Mouse (Mus musculus) liver, embryonic 16.5 days (tissue): Measurements from ENCODE around the gene Gpr155. TPM values are rescaled to one million over a fixed set of nuclear protein-coding genes. Genes with fewer than 3 reads are reported as not detected.

Experiments used
- ATAC-seq: fragments of 200-750 bp; cut with Nextera tagmentation; 2 replicates; pipeline ENCODE4 v1.8.0; 2017; ENCODE audit warnings: low read depth, mild to moderate bottlenecking, moderate number of reproducible peaks, moderate library complexity
- H3K27ac ChIP-seq: fragments of 300-500 bp; sonication (generic); 2 replicates; pipeline ENCODE4 v1.5.1; 2014; ENCODE audit warnings: mild to moderate bottlenecking, low read length
- H3K27me3 ChIP-seq: fragments of 300-500 bp; sonication (generic); 2 replicates; pipeline ENCODE4 v1.6.1; 2014; ENCODE audit warnings: low read depth, low read length, mixed read lengths; ENCODE audit not compliant: control insufficient read depth, insufficient read depth
- H3K36me3 ChIP-seq: fragments of 300-500 bp; sonication (generic); 2 replicates; pipeline ENCODE4 v1.6.1; 2014; ENCODE audit warnings: mild to moderate bottlenecking; ENCODE audit not compliant: control insufficient read depth, insufficient read depth
- H3K4me1 ChIP-seq: fragments of 300-500 bp; sonication (generic); 2 replicates; pipeline ENCODE4 v1.6.1; 2014; ENCODE audit warnings: low read depth, low read length, mixed read lengths; ENCODE audit not compliant: control insufficient read depth
- H3K4me2 ChIP-seq: fragments of 300-500 bp; sonication (generic); 2 replicates; pipeline ENCODE4 v1.6.1; 2014; ENCODE audit warnings: low read depth, low read length, mixed read lengths
- H3K4me3 ChIP-seq: fragments of 300-500 bp; sonication (generic); 2 replicates; pipeline ENCODE4 v1.5.1; 2014; ENCODE audit warnings: low read depth, mild to moderate bottlenecking, low read length
- H3K9ac ChIP-seq: fragments of 300-500 bp; sonication (generic); 2 replicates; pipeline ENCODE4 v1.6.1; 2014; ENCODE audit warnings: low read depth, low read length
- H3K9me3 ChIP-seq: fragments of 300-500 bp; sonication (generic); replicated peaks from 2 replicates; pipeline ENCODE4 v1.6.1; 2016; ENCODE audit warnings: low read length; ENCODE audit not compliant: control insufficient read depth
- WGBS: fragments of 180-500 bp; shearing (Covaris S2); extraction: QIAGEN DNeasy Blood & Tissue Kit; methylation state at CpG from one replicate; pipeline ENCODE4 v1.1.7; 2014; ENCODE audit not compliant: insufficient replicate concordance; 5-methylcytosine and 5-hydroxymethylcytosine counted together
- polyA plus RNA-seq: library from polyadenylated mRNA; unstranded; fragments of >200 nt; fragmentation: Nextera tagmentation; extraction: Ambion mirVana; gene quantifications from 2 replicates; pipeline ENCODE4 v1.2.1, GENCODE M21; 2015

The Gpr155 gene
- polyA plus RNA-seq, 1 experiment from 2014 or later = 5.9 TPM

GRCm38 (mm10) chr2:73298841-73299240, 87.5 kb downstream of the Gpr155 start:
- no peak for ATAC-seq
- Histone ChIP-seq H3K27ac (no peak overlapping the region), H3K4me3 (no peak overlapping the region), H3K9ac (no peak overlapping the region), H3K9me3 (no peaks in the 10 kb centered on the region), H3K27me3 (no peaks in the 10 kb centered on the region), H3K36me3 (peaks cover 24% of the 10 kb centered on the region), H3K4me1 (peaks cover 21% of the 10 kb centered on the region), H3K4me2 (no peak overlapping the region)
- WGBS = 66% methylated on average over 3 of the region's 3 CpGs

DNA sequence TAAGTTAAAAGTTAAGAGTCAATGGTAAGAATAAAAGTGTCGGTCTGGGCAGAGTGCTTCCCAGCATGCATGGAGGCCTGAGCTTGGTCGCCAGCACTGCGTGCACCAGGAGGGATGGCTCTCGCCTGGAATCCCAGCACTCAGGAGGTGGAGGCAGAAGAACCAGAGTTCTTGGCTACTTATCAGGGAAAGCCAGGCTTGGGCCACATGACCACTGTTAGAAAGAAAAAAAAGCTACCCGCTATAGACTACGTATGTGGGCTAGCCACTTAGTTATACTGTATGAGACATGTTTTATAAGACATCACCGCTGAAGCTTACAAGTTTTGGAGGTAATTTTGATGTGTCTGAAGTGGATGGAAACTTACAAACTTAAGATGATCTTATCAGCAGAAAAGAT, 88.2 kb downstream of the Gpr155 start:
- no peak overlapping the region for H3K27ac ChIP-seq
- H3K36me3 ChIP-seq = peaks cover 24% of the 10 kb centered on the region
- 66% methylated on average over 7 of the region's 7 CpGs for WGBS
- peaks cover 21% of the 10 kb centered on the region for H3K4me1 ChIP-seq
- peak; percentile 12; the same call in 1 of the 2 replicates for ATAC-seq
- no peak overlapping the region for H3K4me2 ChIP-seq
- H3K9me3 ChIP-seq = no peaks in the 10 kb centered on the region
- no peaks in the 10 kb centered on the region for H3K27me3 ChIP-seq
- no peak overlapping the region for H3K9ac ChIP-seq
- H3K4me3 ChIP-seq = no peak overlapping the region

DNA sequence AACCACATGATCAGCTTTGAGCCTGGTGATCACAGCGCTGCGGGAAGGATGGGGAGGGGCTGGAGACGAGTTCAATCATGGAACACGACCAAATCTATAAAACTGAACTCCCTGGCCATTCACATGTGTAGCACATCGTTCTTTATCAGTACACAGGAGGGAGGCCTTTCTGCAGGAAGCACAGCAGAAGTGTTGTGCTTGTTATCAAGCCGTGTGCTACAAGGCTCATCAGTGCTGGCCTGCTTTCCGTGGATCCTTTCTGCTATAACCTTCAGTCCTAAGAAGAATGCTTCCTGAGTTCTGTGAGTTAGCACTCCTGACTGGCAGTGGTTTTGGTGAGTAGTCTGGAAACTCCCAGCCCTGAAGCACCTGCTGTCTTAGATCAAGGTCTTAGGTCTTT, 91.3 kb downstream of the Gpr155 start:
- 42% methylated on average over 7 of the region's 7 CpGs for WGBS
- peak; percentile 47; the same call in 1 of the 2 replicates for ATAC-seq
- H3K9me3 ChIP-seq = no peaks in the 10 kb centered on the region
- H3K4me2 ChIP-seq = no peak overlapping the region
- no peak overlapping the region for H3K9ac ChIP-seq
- no peak overlapping the region for H3K27ac ChIP-seq
- peaks cover 6% of the 10 kb centered on the region for H3K4me1 ChIP-seq
- H3K27me3 ChIP-seq = no peaks in the 10 kb centered on the region
- H3K36me3 ChIP-seq = peaks cover 20% of the 10 kb centered on the region; the same call in 1 of the 2 replicates
- H3K4me3 ChIP-seq = no peak overlapping the region

Other genes starting within 250 kb of the Gpr155 start
- 29.7 and 34.4 TPM in 2 replicates for gene Ola1, start 167.6 kb downstream of the Gpr155 start, polyA plus RNA-seq
- gene Sp9, start 114.6 kb downstream of the Gpr155 start, polyA plus RNA-seq = not detected in 2 replicates
- 30.1 and 31.0 TPM in 2 replicates for gene Scrn3, start 74.0 kb downstream of the Gpr155 start, polyA plus RNA-seq
- gene Cir1, start 73.9 kb downstream of the Gpr155 start, polyA plus RNA-seq = 20.3 and 21.9 TPM in 2 replicates
- gene Wipf1, start 143.2 kb upstream of the Gpr155 start, polyA plus RNA-seq = 3.2 and 4.1 TPM in 2 replicates
- gene Chrna1, start 193.8 kb upstream of the Gpr155 start, polyA plus RNA-seq = 0.20 and 0.26 TPM in 2 replicates